Mouse (Mus musculus): ENCODE data around the gene Gnaz.

- TF ChIP-seq CTCF (IDR thresholded peaks at IDR 0.05; ENCODE audit: insufficient read depth, low read length), result no peak
- no peak for TF ChIP-seq POLR2A (IDR thresholded peaks at IDR 0.05; ENCODE audit: borderline replicate concordance, extremely low read depth, low read depth, low read length)
These were observed 22.8 kb downstream of the Gnaz start for GRCm38 (mm10) chr10:74989814-74990213.

Data from lung, adult 2 months (tissue).